Mouse (Mus musculus): ENCODE data around the gene Itgae.

The Itgae gene

DNA sequence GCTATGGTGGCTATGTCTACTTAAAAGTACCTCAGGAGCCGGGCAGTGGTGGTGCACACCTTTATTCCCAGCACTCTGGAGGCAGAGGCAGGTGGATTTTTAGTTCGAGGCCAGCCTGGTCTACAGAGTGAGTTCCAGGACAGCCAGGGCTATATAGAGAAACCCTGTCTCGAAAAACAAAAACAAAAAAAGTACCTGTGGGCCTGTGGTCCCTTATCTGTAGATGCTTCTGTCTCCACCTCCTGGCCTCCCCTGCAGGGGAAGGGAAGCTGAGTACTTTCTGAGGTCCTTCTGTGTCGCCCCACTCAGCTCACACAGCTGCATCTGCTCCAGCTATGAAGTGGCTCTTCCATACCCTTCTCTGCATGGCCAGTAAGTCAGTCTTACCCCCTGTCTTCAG, at the start of gene Itgae:
TSS of gene Itgae (plus strand) at position 301 of the 400 bp plus-strand sequence.
- DNase-seq (ENCODE audit: low spot score), result no peak

DNA sequence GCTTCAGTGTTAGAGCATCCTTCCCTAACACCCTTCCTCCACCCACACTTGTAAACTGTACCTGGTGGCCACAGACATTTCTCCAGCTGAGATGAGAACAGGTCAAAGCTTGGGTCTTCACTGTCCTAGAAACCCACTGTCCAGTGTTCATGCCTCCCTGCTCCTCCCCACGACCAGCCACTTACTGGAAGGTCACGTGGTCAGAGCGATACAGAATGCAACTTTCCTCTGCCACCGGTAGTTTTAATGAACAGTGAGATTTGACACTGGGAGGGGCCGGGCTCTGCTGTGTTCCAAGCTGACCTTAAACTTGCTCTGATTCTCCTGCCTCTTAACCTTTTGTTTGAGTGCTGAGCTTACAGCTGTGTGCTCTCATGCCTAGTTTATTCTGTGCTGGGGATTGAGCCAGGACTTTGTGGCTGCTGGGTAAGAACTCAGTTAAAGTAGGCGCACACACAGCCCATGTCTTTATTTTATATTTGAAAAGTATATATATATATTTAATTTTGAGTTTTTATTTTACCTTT, 46.1 kb upstream of the Itgae start:
- no peak for DNase-seq (ENCODE audit: low spot score)

DNA sequence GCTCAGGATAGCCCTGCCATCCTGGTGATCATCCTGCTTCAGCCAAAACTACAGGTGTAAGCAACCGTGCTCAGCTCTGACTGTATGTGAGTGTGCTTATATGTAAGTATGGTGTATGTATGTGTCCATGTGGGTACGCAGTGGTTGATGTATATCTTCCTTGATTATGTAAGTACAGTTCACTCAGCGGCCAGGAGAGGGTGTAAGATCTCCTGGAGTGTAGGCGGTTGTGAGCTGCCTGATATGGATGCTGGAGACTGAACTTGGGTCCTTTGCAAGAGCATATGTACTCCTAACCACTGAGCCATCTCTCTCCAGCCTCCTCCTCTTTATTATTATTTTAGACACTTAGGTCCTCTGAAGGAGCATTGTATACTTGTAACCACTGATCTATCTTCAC, 45.6 kb upstream of the Itgae start:
- DNase-seq (ENCODE audit: low spot score), result no peak

DNA sequence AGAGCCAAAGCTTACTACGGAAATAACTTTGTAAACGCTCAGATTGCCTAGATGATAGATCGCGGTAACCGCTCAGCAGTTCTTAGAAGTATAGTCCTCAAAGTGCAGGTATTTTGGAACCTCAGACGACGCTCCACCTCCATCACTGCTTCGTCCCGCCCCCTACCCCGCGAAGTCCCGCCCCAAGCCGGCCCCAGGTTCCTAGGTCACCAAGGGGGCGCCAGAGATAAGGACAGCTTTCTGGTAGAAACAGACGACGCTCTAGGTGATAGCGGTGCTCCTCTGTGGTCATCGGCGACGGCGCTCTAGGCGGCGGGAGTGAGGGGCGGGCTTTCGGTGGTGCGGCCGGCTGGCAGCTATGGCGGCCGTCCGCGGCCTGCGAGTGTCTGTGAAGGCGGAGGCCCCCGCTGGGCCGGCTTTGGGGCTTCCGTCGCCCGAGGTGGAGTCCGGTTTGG, 42.8 kb upstream of the Itgae start, which contains the start of gene Ncbp3:
TSS of gene Ncbp3 (plus strand) at position 242 of the 455 bp plus-strand sequence.
- DNase-seq (ENCODE audit: low spot score), result peak; percentile 99

DNA sequence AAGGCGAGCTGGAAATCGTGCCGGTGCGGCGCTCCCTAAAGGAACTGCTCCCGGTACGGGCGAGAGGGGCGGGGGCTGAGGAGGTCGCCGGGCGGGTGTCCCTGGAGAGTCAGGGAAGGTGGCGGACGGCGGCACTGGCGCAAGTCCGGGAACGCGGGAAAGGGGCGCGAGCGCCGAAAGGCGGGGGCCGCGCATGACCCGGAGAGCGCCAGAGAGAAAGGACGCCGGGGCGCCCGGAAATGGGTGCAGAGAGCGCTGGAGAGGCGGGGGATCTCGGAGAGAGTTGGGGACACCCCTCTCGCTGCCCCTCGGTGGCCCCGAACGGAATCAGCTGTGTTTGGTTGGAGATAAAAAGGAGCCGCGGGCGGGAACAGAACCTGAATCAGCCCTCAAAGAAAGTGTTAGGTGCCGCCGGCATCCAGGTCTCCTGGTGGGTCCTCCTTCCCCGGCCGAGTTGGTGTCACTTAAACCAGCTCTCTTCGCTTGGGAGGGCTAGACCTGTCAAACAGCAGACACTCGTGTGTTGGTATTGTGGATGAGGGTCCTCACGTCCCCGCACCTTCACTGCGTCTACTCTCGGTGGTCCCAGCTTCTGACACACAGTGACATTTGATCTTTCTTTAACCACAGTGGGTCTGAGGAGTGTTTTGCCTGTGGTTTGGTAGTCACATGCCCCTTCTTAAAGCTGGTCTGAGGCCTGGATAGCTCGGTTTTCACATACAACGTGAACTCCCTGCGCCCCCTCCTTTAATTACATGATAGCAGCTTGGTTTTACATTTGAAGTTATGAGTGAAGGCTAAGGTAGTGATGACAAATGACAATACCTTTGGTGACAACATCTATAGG, 42.1 kb upstream of the Itgae start:
- DNase-seq (ENCODE audit: low spot score), result peak; percentile 33

DNA sequence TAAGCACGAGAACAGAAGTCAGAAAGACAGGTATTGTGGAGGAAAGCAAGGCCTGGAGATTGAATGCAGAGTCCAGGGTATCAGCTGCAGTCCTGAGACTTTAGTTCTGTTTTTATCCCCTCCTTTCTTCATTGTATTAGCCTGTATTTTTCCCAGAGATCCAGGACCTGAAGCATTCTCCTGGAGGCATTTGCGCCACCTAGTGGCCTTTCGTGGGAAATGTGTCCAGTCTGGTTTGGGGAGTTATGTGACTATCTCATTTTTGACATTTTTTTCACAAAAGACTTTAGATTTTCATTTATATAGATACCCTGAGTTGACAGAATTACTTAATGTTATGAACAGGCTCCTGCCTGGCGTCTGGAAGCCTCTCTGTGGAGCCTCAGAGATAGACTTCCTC, 41.0 kb upstream of the Itgae start:
- DNase-seq (ENCODE audit: low spot score), result peak; percentile 89

DNA sequence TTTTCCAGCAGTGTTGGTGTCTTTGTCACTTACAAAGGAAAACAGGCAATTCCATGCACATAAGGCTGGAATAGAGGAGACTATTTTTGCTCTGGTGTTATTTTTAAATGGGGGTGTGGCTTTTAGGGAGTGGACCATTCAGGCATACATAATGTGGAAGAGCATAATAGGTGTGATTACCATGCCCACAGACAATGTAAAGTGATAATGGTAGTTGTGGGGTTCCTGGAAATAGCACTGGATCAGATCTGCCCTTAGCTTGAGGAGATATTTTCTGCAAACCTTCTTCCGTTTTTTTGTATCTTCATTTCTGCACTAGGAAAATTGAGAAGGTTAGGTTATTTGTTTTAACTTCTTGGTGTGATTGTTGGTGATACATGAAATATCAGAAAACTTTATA, 37.6 kb upstream of the Itgae start:
- no peak for DNase-seq (ENCODE audit: low spot score)

DNA sequence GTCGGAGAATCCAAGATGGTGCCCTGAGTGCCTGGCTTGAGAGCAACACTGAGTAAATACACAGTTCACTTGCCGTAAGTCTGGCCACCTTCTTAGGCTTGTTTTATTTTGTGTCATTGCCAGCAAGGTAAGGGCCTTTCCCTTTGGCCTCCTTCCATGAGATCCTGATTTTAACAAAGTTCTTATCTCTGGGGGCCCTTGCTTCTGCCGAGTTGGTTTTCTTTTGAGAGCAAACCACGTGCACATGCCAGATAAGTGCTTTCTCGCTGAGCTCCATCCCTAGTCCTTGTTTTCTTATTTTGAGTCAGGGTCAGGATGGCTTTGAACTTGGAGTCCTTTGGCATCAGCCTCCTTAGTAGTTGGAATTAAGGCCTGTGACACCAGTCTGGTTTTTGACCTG, 32.7 kb upstream of the Itgae start:
- no peak for DNase-seq (ENCODE audit: low spot score)

DNA sequence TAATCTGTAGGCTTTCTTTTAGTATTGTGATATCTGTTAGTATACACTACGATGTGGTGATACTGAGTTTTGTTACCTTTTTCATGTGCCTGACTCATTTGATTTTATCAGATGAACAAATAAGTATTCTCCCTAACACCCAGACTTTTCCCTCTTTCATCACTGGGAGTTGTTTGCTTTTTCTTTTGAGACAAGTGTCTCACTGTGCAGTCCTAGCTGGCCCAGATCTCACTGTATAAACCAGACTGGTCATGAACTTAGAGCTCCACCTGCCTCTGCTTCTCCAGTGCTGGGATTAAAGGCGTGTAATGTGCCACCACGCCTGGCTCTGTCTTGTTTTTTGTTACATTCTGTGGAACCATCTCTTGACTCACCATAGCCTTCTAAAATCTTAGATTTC, 30.8 kb upstream of the Itgae start:
- no peak for DNase-seq (ENCODE audit: low spot score)

DNA sequence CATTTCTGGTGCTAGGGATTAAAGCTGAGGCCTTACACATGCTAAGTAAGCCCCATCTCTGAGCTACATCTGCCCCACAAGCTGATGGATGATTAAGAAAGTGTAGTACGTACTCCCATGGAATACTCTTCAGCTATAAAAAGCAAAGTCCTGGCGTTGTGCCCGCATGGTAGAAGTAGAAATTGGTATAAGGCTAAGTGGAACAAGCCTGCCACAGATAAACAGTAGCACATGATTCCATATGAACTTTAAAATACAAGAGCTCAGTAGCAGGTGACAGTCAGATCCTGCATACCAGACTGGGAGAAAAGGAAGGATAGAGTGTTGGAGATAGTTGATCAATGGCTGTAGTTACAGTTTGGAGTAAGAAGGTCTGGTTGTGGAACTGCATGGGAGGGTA, 29.0 kb upstream of the Itgae start:
- no peak for DNase-seq (ENCODE audit: low spot score)

DNA sequence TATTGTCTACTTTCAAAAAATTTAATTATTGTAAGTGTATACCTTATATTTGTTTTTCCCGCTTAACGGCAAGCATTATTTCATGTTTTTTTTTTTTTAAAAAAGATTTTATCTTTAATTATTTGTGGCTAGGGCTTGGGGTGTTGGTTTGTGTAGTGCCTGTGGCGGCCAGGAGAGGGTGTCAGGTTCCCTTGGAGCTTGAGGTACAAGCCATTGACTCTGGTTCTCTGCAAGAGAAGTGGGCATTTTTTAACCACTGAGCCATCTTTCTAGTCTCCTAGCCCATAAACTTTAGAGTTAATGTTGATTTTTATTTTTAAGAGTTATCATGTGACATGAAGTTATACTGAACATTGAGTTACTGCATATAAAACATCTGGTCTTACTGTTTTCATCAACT, 18.5 kb upstream of the Itgae start:
- DNase-seq (ENCODE audit: low spot score), result peak; percentile 47

DNA sequence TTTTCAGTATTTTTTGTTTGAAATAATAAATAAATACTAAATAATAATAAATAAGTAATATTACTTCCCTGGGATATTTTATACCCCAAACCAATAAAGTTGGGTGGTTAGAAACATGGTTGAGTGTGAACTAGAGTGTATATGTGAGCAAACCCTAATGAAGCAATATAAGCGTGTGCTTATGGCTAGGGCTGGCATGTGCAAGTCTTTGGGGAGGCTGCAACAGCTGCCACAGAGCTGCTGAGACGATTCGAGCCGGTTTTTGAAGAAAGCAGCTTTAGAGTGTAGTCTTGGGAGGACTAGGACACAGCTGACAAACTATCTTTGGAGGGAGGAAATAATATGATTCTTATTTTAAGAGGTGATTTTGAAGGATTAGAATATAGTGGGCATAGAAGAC, 14.1 kb upstream of the Itgae start:
- no peak for DNase-seq (ENCODE audit: low spot score)

DNA sequence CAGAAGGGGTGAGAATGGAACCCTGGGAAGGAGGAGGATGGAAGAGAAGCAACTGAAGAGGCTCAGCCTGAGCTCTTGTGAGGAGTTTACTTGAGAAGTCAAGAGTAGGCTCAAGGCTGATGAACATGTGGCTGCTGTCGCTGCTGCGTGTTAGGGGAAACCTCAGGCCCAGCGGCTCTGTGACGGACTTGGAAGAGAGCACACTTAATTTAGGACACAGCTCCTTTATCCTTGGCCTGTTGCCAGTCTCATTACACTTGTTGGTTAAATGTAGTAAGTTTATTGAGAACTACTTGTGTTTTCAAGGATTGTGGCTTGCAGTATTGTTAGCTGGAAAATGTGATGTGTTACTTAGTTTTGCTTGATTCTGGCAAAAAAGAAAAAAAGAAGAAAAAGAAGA, 13.7 kb upstream of the Itgae start:
- DNase-seq (ENCODE audit: low spot score), result no peak

DNA sequence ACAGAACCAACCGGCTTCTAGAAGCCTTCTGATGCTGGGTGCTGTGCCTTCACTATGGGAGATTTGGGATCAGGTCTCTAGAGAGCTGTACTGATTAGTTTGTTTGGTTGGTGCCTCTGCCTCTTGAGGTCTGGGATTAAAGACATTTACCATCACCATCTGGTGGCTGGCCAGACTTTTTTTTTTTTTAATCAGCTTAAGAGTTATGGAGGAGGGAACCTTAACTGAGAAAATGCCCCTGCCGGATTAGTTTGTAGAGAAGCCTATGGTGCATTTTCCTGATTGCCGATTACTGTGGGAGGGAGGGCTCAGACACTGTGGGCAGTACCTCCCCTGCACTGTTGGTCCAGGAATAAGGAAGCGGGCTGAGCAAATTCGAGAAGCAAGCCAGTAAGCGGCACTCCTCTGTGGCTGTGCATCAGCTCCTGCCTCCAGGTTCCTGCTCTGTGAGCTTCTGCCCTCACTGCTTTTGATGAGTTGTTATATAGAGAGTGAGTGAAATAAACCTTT, 13.1 kb upstream of the Itgae start:
- no peak for DNase-seq (ENCODE audit: low spot score)

DNA sequence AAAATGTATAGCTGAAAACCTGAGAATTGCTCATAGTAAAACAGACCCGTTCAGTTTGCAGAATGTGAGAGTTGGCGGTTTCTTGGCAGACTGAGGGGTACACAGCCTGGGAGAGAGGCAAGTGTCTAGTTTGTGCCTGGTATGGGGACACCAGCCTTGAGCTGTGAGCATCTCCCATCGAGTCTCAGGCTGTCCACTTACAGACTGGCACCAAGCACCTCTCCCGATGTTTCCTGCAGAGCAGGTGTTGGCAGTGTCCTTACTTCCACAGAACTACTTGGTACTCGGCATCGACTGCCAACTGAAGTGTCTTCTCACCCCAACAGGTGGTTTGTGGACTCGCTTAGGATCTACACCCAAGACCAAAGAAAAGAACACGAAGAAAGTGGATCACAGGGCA, 11.8 kb upstream of the Itgae start:
- DNase-seq (ENCODE audit: low spot score), result no peak

DNA sequence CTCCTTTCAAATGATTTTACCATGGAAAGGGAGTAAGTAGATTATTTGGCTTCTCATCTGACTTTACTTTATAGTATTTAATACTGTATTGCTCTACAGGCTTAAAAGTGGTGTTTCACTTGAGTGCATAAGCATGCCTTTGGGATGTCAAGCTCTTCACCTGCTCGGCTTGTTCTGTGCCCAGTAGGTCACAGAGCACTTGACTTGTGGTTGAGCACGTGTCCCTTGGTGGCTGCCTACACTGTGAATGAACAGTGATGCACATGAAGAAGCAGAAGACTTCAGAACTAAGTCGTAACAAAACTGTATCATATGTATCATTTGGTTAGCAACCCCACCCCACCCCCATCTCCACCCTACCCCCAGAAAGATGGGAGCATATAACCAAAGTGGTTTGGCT, 10.1 kb upstream of the Itgae start:
- no peak for DNase-seq (ENCODE audit: low spot score)

DNA sequence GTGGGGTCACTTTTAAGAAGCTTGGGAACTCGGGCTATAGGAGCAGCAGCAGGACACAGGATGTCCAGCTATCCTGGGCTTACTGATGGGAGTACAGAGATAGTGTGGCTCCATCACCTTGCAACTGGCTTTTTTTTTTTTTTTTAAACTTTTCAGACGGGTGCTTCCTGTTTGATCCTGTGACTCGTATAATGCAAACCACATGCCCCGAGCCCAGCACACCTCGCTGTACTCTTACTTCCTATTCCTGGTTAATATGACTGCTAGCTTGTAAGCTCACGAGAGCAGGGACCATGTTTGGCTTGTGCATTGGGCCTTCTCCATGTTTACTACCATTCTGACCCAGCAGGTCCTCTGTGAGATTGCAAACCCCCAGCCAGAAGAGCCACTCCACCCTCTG, 6.1 kb upstream of the Itgae start:
- no peak for DNase-seq (ENCODE audit: low spot score)

DNA sequence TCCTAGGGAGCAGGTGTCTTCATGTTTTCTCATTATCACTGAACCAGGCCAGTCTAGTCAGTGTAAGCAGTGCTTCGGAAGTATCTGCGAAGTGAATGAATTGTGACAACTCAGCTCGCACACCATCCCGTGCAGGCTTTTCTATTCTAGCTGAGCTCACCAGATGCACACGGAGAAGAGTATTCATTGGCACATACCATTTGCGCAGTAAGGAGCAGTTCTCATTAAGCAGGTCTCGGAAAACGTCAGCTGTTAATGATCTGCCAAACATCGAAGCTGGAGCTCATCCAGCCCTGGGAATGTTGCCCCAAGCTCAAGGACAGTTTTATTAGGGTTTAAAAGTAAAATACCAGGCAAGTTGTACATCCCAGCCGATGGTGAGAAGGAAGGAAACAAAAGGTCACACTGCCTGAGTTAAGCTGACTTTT, 5.6 kb upstream of the Itgae start:
- DNase-seq (ENCODE audit: low spot score), result no peak

DNA sequence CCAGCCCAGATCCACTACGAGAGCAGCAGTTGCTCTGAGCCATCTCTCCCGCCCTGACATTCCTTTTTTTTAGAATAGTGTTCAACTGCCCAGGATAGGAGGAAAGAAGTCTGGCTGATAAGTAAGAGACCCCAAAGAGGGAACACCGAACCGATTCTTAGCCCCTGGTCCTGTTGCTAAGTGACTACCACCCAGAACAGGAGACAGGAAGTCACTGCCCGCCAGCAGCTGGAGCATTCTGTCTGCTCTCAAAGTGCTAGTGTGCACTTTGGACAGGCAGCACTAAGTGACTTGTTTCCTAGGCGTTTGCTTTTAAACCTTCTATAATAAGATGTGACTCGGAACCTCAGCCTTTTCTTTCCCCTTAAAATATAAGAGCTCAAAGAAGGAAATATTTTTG, 5.0 kb upstream of the Itgae start:
- no peak for DNase-seq (ENCODE audit: low spot score)

DNA sequence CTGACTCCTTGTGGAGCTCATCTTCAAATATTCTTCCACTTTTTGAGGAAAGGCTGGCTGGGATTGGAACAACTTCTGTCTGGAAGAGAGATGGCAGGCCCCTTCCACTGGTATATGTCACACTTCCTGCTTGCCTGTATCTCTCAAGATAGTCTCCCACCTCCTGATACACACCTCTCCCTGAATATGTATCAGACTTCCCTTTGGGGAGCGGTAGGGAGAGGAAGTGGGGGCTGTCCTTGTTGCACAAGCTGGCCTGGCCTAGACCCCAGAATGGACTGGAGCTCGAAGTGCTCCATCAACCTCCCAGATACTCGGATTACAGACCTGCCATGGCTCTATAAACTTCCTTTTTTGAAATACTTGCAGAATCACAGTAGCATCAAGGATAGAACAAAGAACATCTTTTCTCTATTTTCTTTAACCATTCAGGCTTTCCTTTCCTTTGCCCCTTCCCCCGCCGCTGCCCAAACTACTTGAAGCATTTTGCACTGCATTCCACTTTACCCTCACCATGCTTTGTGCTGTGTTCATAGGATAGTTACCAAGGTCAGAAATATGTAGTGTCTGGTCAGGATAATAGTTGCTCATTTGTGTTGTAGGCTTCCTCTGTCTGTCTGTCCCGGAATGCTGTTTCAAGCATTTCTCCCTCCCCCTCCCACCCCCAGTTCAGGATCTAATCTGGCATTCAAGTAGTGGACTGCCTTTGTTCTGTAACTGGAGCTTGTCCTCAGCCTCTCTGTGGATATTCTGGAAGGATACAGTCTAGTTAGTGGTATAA, 2.5 kb upstream of the Itgae start:
- no peak for DNase-seq (ENCODE audit: low spot score)

DNA sequence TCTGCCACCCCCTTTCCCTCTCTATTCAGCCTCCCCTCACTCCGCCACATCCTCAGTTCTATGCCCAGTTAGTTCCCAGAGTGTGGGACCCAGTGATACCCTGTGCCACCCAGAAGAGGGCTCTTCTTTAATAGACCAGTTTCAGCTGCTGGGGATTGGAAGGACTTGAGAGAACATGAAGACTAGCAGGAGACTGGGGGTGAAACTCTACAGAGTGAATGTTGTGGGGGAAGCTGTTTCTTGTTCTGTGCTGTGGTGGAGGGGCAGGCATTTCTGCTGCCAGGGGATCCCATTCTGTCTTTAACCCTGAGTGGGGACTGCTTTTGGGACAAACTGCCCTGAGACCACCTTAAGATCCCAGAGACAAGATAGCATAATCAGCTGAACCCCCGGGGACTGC, 443 bp downstream of the Itgae start:
- no peak for DNase-seq (ENCODE audit: low spot score)

DNA sequence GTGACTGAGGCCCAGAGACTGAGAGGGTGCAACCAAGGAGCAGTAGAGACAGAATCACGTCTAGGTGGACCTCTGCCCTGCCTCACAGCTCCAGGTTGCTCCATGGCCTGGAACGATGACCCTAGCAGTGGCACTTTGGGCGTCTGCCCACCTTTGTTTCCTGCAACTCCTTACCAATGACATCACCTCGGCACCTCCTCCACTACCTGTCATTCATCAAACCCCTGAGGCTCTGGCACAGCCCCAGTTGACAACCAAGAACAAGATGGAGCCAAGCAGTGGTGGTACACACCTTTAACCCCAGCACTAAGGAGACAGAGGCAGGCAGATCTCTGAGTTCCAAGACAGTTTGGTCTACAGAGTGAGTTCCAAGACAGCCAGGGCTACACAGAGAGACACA, 1.7 kb downstream of the Itgae start:
- DNase-seq (ENCODE audit: low spot score), result no peak

DNA sequence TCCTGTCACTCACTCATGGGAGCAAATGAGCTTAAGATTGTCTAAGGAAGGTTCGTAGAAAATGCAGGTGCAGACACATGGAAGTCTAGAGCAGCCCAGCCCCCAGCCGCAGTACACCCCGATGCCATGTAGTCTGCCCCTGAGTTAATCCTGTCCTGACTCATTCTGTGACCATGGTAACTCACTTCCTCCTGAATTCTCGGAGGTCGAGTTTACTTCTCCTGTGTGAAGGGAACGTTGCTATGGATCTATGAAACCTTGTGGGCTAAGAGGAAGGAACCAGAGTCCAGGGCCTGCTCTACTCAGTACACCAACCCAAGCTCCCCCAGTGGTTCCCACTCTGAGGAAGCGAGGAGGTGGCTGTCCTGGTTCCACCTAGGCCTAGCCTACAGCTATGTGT, 2.5 kb downstream of the Itgae start:
- DNase-seq (ENCODE audit: low spot score), result no peak
